In genomic region chr2:67422799-67423198, GRCm38 (mm10) we compare ENCODE assay signal across 22 mouse cellular contexts. TPM values are rescaled to one million over a fixed set of nuclear protein-coding genes. Genes with fewer than 3 reads are reported as not detected.
"Had no signal": no experiment of that assay in that cellular context is flagged by ENCODE, and none has a peak within 500 bp of the region (broad histone marks: within the 10 kb centered on the region; RNA-seq: fewer than 3 reads in every experiment).

No protein-coding gene starts in this region.

- H3K36me3 ChIP-seq: lung, embryonic 15.5 days; midbrain, embryonic 13.5 days; midbrain, embryonic 15.5 days; neural tube, embryonic 12.5 days; stomach, embryonic 15.5 days had no signal

- H3K27ac ChIP-seq: lung, embryonic 15.5 days; macrophage; midbrain, embryonic 13.5 days; midbrain, embryonic 15.5 days; neural tube, embryonic 12.5 days; stomach, embryonic 15.5 days; stomach, postnatal 0 days had no signal

- H3K4me2 ChIP-seq: lung, embryonic 15.5 days; midbrain, embryonic 11.5 days; midbrain, embryonic 13.5 days; midbrain, embryonic 15.5 days; neural tube, embryonic 12.5 days; stomach, embryonic 15.5 days had no signal

- DNase-seq: lung, adult 2 months; lung, postnatal 14 days; lung, postnatal 36 days; right cerebral cortex, postnatal 14 days; thymus, adult 2 months; thymus, postnatal 25 days; thymus, postnatal 4 days had no signal

- H3K9ac ChIP-seq: lung, embryonic 15.5 days; midbrain, embryonic 13.5 days; midbrain, embryonic 15.5 days; neural tube, embryonic 12.5 days; stomach, embryonic 15.5 days had no signal

- H3K9me3 ChIP-seq: lung, embryonic 15.5 days; midbrain, embryonic 13.5 days; midbrain, embryonic 15.5 days; neural tube, embryonic 12.5 days; stomach, embryonic 15.5 days had no signal

- H3K4me1 ChIP-seq: lung, embryonic 15.5 days; megakaryocyte, embryonic 14.5 days; midbrain, embryonic 13.5 days; midbrain, embryonic 15.5 days; neural tube, embryonic 12.5 days; stomach, embryonic 15.5 days had no signal

- H3K27me3 ChIP-seq: lung, embryonic 15.5 days; megakaryocyte, embryonic 14.5 days; midbrain, embryonic 13.5 days; midbrain, embryonic 15.5 days; neural tube, embryonic 12.5 days; stomach, embryonic 15.5 days had no signal

- H3K4me3 ChIP-seq: lung, embryonic 15.5 days; megakaryocyte, embryonic 14.5 days; midbrain, embryonic 13.5 days; midbrain, embryonic 15.5 days; neural tube, embryonic 12.5 days; stomach, embryonic 15.5 days had no signal

- ATAC-seq: lung, postnatal 0 days; midbrain, embryonic 13.5 days; midbrain, embryonic 15.5 days had no signal

RNA-seq across cellular contexts. Expression of gene Gm21830, which starts 9.3 kb away (rescaled TPM):
- polyA plus RNA-seq: lung, adult 2 months; lung, embryonic 15.5 days; lung, postnatal 0 days; macrophage; midbrain, embryonic 11.5 days; midbrain, embryonic 13.5 days; midbrain, embryonic 15.5 days; midbrain, postnatal 0 days; neural tube, embryonic 12.5 days; neural tube, embryonic 14.5 days; spleen, adult 2 months; stomach, embryonic 15.5 days; stomach, postnatal 0 days; testis, adult 2 months; thymus, adult 2 months; urinary bladder, adult 2 months had no signal

RNA-seq across cellular contexts. Expression of gene Gm26727, which starts 10.2 kb away (rescaled TPM):
- polyA plus RNA-seq: lung, adult 2 months; lung, embryonic 15.5 days; lung, postnatal 0 days; macrophage; midbrain, embryonic 11.5 days; midbrain, embryonic 13.5 days; midbrain, embryonic 15.5 days; midbrain, postnatal 0 days; neural tube, embryonic 12.5 days; neural tube, embryonic 14.5 days; spleen, adult 2 months; stomach, embryonic 15.5 days; stomach, postnatal 0 days; testis, adult 2 months; thymus, adult 2 months; urinary bladder, adult 2 months had no signal

RNA-seq across cellular contexts. Expression of gene Xirp2, which starts 23.0 kb away (rescaled TPM):
- polyA plus RNA-seq: lung, postnatal 0 days; macrophage; midbrain, embryonic 11.5 days; midbrain, embryonic 13.5 days; midbrain, embryonic 15.5 days; neural tube, embryonic 12.5 days; spleen, adult 2 months; stomach, embryonic 15.5 days; testis, adult 2 months; urinary bladder, adult 2 months had no signal
